In genomic region chr7:118995007-118995406, GRCm38 (mm10) we compare ENCODE assay signal across 8 mouse cellular contexts. TPM values are rescaled to one million over a fixed set of nuclear protein-coding genes. Genes with fewer than 3 reads are reported as not detected.
DNase-seq lines count a peak whose midpoint lies in the region; ATAC-seq lines count a peak whose summit lies in the region.

Gene Gprc5b (minus strand): TSS chr7:118995211.

- no peak within 1 kb of the TSS for H3K27ac ChIP-seq in embryonic facial prominence, embryonic 12.5 days
- no peak within 1 kb of the TSS for H3K27ac ChIP-seq in liver, embryonic 11.5 days (ENCODE audit: low read depth, low read length)

- peak within 1 kb of the TSS; percentile 36 for H3K4me3 ChIP-seq in erythroblast, embryonic 14.5 days (replicated peaks)
- peak within 1 kb of the TSS; percentile 56 for H3K4me3 ChIP-seq in embryonic facial prominence, embryonic 12.5 days
- peak within 1 kb of the TSS; percentile 54 for H3K4me3 ChIP-seq in liver, embryonic 11.5 days (ENCODE audit: low read depth, low read length)

- H3K9ac ChIP-seq in embryonic facial prominence, embryonic 12.5 days = peak within 1 kb of the TSS; percentile 66
- peak within 1 kb of the TSS; percentile 57 for H3K9ac ChIP-seq in liver, embryonic 11.5 days (ENCODE audit: low read depth, low read length)

- peaks cover 42% of the 10 kb centered on the region for H3K27me3 ChIP-seq in erythroblast, embryonic 14.5 days (ENCODE audit: control insufficient read depth)
- no peaks in the 10 kb centered on the region for H3K27me3 ChIP-seq in embryonic facial prominence, embryonic 12.5 days
- H3K27me3 ChIP-seq in liver, embryonic 11.5 days (replicated peaks; ENCODE audit: control insufficient read depth, insufficient read depth, low read length) = peaks cover 35% of the 10 kb centered on the region
- peaks cover 1% of the 10 kb centered on the region; the same call in 1 of the 2 replicates for H3K27me3 ChIP-seq in splenic B cell, adult 2 months (ENCODE audit: control insufficient read depth, insufficient read depth, low read length, poor library complexity, severe bottlenecking)

- no peak for ATAC-seq in erythroblast, adult 5-6 weeks (replicated peaks; ENCODE audit: low FRiP score, poor library complexity, severe bottlenecking)
- peak; percentile 86 for ATAC-seq in embryonic facial prominence, embryonic 12.5 days (ENCODE audit: insufficient number of reproducible peaks, insufficient read depth, low FRiP score, low TSS enrichment)
- ATAC-seq in liver, embryonic 11.5 days (replicated peaks; ENCODE audit: low FRiP score) = peak; percentile 86

- H3K36me3 ChIP-seq in erythroblast, embryonic 14.5 days (ENCODE audit: control insufficient read depth) = no peaks in the 10 kb centered on the region
- no peaks in the 10 kb centered on the region for H3K36me3 ChIP-seq in embryonic facial prominence, embryonic 12.5 days
- no peaks in the 10 kb centered on the region for H3K36me3 ChIP-seq in liver, embryonic 11.5 days (ENCODE audit: control insufficient read depth, insufficient read depth, low read length)
- H3K36me3 ChIP-seq in splenic B cell, adult 2 months (ENCODE audit: control insufficient read depth, insufficient read depth, low read length, poor library complexity, severe bottlenecking) = no peaks in the 10 kb centered on the region

- 0 out of 2 replicates have a peak, but pooled peaks cover 3% of the 10 kb centered on the region for H3K4me1 ChIP-seq in erythroblast, embryonic 14.5 days (ENCODE audit: control insufficient read depth)
- peaks cover 30% of the 10 kb centered on the region for H3K4me1 ChIP-seq in embryonic facial prominence, embryonic 12.5 days
- peaks cover 15% of the 10 kb centered on the region for H3K4me1 ChIP-seq in liver, embryonic 11.5 days (replicated peaks; ENCODE audit: control insufficient read depth, insufficient read depth, low read length)

- peak; percentile 84 to 86 for DNase-seq in heart, adult 9 months (ENCODE audit: low spot score in 2 of 2)
- DNase-seq in kidney, adult 9 months = peak; percentile 77
- peak; percentile 82 for DNase-seq in liver, embryonic 11.5 days (ENCODE audit: low spot score)
- DNase-seq in naive thymus-derived CD4-positive, alpha-beta T cell, adult 2 months (ENCODE audit: low read depth) = peak; percentile 85
- peak; percentile 66 for DNase-seq in splenic B cell, adult 2 months (ENCODE audit: low read depth, low spot score)

- H3K4me2 ChIP-seq in embryonic facial prominence, embryonic 12.5 days (replicated peaks) = peak within 1 kb of the TSS; percentile 82
- H3K4me2 ChIP-seq in liver, embryonic 11.5 days = peak within 1 kb of the TSS; percentile 81

- WGBS in embryonic facial prominence, embryonic 12.5 days = 1% methylated on average over 28 of the region's 44 CpGs
- under 1% methylated on average over 39 of the region's 44 CpGs for WGBS in liver, embryonic 11.5 days

- H3K9me3 ChIP-seq in erythroblast, embryonic 14.5 days (ENCODE audit: control insufficient read depth, low read length) = no peaks in the 10 kb centered on the region
- H3K9me3 ChIP-seq in embryonic facial prominence, embryonic 12.5 days = no peaks in the 10 kb centered on the region
- H3K9me3 ChIP-seq in liver, embryonic 11.5 days (ENCODE audit: control insufficient read depth, low read length) = no peaks in the 10 kb centered on the region

RNA-seq across cellular contexts. Expression of gene Gprc5b, which starts in this region (rescaled TPM):
- polyA plus RNA-seq in erythroblast, embryonic 14.5 days (2012) = 0.07 TPM in 1 of 2 replicates, not detected in the other
- total RNA-seq in erythroblast, adult 5-6 weeks (2015; ENCODE audit: low replicate concordance) = not detected in 2 replicates
- total RNA-seq in erythroblast, adult 5-6 weeks (2017; ENCODE audit: low replicate concordance) = not detected in 2 replicates
- 9.2 and 10.5 TPM in 2 replicates for polyA plus RNA-seq in embryonic facial prominence, embryonic 12.5 days (2016; fragmentation: Nextera tagmentation; extraction: Ambion mirVana)
- 1.7 and 2.0 TPM in 2 replicates for polyA plus RNA-seq in liver, embryonic 11.5 days (2014; fragmentation: Nextera tagmentation; extraction: Ambion mirVana)
